Mouse (Mus musculus): ENCODE results near the gene Olfr462.

GRCm38 (mm10) chr11:87879826-87880225, 12.2 kb downstream of the Olfr462 start:
- no peak for TF ChIP-seq TCF3 (IDR thresholded peaks at IDR 0.05; ENCODE audit: insufficient read length, low read depth)
- no peak for TF ChIP-seq POLR2A (IDR thresholded peaks at IDR 0.05; ENCODE audit: insufficient read length, low read depth)
- no peak for TF ChIP-seq E2F4 (IDR thresholded peaks at IDR 0.05; ENCODE audit: insufficient read depth)
- TF ChIP-seq USF1 (IDR thresholded peaks at IDR 0.05; ENCODE audit: low read depth): no peak
- no peak for TF ChIP-seq MAX (IDR thresholded peaks at IDR 0.05; ENCODE audit: low read depth)
- TF ChIP-seq TCF12 (IDR thresholded peaks at IDR 0.05; ENCODE audit: insufficient read depth, poor library complexity, severe bottlenecking): no peak
- TF ChIP-seq MYOG (IDR thresholded peaks at IDR 0.05; ENCODE audit: control insufficient read depth in 1 of 3, insufficient read depth in 1 of 3, insufficient read length in 2 of 3, low read depth in 2 of 3): no peak
- no peak for TF ChIP-seq MYOD1 (IDR thresholded peaks at IDR 0.05; ENCODE audit: control insufficient read depth in 1 of 3, insufficient read length in 2 of 3, low read depth in 2 of 3)
- TF ChIP-seq POLR2AphosphoS2 (IDR thresholded peaks at IDR 0.05; ENCODE audit: insufficient read length, low read depth): no peak
